Mouse (Mus musculus): ENCODE measurements around the gene Fetub.
"Not testable (repeated sequence)": the region's sequence is repeated elsewhere in the genome, so short reads cannot be mapped to it uniquely, and the experiment has no call there.

The Fetub gene

DNA sequence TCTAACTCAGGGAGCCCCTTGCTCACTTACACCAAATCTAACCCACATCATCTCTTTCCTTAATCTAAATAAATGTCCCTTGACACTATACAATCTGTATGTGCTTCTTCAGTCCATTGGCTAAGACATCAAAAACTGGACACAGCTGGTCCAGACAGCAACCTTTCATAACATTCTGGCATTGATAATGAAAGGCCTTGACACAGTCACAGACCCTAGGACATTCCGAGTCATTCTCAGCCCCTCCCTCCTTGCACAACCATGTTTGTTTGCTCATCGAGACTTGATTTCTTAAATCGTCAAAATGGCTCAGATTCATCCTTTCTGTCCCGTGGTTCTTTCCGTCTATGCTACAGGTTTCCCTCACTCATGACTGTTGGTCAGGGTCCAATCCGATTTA, 8.8 kb upstream of the Fetub start:
- no peak for DNase-seq (ENCODE audit: low read depth, low spot score)

DNA sequence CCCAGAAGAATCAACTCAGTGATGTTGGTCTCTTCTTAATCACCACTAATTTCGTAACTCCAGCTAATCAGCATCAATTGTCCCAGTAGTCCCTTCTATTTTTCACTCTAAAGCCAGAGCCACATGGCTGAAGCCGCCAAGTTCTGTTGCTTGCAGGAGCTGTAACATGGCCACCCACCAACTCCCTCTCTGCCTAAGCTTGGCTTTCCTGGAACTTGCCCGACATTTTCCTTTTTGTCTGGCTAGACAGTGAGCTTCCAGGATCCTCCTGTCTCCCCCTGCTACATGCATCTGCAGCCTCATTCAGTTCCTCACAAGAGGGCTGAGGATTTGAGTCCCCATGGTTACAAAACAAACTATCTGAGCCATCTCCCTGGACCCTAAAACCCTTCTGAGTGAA, 6.1 kb upstream of the Fetub start:
- no peak for DNase-seq (ENCODE audit: low read depth, low spot score)

DNA sequence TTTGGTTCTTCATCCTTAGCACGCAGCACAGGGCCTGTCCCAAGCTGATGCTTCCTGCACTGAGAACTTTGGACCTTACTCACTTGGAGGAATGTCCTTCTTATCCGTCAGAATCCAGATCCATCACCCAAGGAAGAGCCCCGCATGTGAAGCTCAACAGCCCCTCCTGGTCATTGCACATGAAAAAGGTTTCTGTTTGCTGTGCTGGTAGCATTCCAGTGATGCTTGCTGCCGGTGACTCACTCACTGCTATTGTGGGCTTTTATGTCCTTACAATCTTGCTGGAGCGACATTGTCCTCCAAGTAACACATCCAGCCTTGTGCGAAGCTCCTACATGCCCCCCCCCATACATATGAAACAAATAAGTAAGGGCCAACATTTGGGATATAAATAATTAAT, 5.2 kb upstream of the Fetub start:
- no peak for DNase-seq (ENCODE audit: low read depth, low spot score)

DNA sequence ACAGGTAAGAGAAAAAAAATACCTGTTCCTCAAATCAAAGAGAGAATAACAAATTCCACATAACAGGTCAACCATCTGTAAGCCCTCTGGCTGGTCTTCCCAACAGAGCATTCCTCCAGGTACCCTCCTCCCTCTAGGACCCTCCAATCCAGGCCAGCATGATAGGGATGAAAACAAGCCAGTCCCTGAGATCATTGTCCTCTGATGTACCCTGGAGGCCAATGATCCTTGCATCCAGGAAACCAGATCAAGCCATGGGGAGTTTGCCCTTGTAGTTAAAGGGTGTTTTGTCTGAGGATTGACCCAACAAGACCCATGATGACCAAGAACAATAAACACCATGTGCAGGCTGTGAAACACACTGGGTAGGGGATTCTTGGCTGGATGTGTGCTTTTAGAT, 3.9 kb upstream of the Fetub start:
- no peak for DNase-seq (ENCODE audit: low read depth, low spot score)

DNA sequence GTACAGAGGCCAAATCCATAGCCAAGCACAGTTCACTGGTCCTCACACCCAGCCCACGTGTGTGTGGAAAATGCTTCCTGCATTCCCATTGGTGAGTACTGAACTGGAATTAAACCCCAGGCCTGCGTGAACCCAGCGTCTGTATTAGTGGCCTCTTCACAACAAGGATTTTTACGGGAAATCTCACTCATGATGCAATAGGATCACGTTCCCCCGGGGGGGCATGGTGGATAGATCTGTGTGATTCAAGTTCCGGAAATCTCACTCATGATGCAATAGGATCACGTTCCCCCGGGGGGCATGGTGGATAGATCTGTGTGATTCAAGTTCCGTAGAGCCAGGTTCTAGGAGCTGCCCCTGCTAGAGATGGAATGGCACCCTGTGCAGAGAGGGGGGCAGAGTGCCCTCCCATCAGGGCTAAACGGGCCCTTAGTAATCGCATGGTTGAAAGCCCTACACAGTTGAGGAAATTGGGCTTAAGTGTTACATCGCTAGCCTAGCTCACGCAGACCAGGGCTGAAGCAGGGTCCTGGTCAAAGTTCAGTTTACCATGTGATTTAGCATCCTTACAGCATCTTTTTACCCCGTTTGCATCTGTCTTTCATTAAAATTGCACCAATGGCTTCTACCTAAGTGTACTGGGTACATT, 654 bp downstream of the Fetub start:
- DNase-seq (ENCODE audit: low read depth, low spot score), result no peak

DNA sequence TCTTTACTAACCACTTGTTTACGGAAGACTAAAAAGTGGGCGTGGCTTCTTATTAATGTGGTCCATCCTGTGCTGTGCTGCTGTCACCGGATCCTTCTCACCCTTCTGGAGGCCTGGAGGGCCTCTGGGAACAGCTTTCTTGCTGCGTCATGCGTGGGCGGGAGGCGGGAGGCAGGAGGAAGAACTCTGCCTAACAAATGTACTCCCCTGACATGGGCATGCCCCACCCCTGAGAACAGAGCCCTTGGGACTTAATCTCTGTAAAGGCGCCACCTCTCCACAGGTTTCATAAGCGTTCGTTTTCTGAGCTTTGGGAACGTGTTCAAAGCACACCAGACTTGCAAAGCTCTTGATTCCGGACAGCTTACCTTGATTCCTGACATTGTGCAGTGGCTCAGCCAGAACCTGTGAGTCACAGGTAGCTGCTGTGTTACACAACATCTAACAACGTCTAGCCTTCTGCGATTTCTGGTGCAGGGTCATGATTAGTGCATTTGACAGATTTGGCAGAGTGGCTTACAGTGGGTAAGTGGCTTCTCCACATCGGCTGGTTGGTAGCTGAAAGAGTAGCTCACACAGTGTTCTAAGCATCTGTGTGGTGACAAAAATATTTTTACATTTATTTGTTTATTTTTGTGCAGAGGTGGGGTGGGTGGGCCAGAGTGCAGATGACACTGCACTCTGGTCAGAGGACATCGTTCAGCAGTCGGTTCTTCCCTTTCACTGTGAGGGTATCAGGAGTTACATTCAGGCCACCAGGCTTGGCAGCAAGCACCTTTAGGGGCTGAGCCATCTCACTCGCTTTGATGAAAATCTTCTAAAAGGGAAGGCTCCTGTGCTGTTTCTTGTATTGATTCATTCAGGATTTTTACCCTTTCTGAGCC, 2.1 kb downstream of the Fetub start:
- DNase-seq (ENCODE audit: low read depth, low spot score), result no peak

DNA sequence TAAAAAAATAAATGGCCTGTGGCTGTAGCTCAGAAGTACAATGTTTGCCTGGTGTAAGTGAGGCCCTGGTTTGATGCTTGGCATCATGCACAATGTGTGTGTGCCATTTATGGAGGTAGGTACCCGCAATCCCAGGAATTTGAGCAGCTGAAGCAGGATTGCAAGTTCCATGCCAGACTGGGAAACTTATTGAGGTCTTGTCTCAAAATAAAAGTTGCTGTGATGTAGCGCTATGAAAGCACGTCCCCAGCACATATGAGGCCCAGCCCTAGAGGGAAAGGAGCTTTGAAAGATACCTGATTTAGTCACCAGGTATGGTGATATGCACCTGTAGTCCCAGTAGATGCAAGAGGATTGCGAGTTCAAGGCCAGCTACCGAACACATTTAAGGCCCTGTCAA, 3.6 kb downstream of the Fetub start:
- no peak for DNase-seq (ENCODE audit: low read depth, low spot score)

DNA sequence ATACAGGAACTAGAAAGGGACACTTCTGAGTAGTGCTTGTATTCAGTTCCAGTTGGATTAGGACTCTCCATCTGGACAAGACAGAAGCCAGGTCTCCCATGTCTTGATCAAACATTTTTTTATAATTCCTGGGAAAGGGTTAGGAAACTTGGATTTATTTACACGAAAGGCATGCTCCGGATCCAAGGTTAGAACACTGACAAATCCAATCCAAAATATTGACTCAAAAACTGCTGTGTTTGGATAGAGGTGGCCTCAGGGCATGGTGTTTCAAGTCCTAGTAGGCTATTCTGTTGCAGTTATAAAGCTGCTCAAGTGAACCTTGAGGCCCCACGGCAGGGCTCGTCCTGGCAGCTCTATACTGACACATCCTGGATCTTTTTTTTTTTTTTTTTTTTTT, 4.3 kb downstream of the Fetub start:
- no peak for DNase-seq (ENCODE audit: low read depth, low spot score)

DNA sequence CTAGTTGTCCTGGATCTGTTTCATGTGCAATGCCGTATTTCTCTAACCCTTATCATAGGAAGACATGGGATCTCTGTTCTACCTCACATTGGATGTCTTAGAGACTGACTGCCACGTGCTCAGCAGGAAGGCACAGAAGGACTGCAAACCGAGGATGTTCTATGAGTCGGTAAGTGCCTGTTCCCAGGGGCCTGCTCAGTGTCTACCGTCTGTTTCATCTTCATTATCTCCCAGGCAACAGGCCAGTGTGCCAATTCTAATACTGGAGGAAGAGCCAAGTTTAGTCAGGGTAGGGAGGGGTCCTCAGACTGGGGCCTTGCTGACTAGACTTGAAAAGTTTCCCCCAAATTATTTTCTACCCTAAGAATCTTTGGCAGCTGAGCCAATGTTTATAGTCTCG, 11.4 kb downstream of the Fetub start:
- no peak for DNase-seq (ENCODE audit: low read depth, low spot score)

DNA sequence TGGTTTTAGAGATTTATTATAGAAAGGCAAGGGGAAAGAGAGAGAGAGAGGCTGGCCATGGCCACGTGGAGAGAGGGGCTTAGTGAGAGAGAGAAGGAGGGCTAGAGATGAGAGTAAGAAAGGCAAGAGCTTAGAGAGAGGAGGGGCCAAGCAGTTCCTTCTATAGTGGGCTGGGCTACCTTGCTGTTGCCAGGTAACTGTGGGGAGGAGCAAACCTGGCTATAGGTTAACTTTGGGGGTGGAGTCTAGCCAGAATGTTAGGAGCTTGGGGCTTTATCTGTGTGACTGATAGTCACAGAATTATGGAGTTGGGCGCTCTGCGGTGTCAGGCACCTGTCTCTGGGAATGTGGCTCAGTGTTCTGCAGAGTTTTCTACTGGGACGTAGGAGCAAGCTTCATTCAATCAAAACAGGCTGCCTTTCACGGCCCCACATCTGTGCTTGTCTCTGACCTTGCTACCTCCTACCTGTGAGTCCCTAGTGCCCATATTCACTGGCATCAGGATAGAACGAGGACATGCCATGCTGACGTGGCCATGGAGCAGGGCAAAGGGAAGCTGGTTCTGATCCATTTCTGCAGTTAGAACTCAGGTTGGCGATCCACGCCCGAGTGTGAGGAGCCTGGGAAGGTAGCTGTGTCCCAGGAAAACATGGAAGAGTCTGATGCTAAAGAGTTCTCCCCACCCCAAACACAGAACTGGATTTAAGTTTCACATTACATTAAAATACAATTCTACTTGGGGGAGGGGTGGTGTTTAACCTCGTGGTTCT, 13.5 kb downstream of the Fetub start:
- no peak for DNase-seq (ENCODE audit: low read depth, low spot score)

DNA sequence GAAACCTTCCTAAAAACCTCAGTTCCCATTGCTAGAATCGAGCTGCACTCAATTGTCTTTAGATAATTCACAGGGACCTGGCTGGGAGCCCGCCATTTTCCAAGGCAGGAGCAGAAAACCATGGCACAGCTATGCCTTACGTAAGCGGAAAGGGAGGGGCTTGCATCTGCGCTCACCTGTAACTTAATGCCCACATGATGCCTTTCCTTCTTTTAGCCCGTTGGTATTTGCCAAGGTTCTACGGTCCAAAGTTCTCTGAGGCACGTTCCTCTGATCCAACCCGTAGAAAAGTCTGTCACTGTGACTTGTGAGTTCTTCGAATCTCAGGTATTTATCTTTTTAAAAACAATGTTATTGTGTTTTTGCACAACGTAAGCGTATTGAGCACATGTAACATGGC, 19.5 kb downstream of the Fetub start:
- DNase-seq (ENCODE audit: low read depth, low spot score), result no peak

DNA sequence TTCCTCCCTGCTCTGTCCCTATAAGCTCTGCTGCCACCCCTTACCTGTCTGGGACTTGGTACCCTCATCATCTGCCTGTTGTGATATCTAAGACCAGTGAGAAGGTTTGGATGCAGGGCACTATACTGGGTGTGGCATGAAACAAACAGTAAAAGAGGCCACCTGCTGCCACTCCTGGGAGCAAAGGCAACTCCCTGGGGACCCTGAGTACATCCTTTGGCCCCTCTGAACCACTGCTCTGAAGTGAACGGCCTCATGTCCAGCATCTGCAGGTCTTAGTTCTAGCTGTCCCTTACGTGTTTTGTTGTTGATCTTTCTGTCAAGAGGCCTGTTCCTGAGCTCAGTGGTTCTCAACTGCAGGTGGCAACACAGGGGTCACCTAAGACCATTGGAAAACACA, 20.4 kb downstream of the Fetub start:
- no peak for DNase-seq (ENCODE audit: low read depth, low spot score)

DNA sequence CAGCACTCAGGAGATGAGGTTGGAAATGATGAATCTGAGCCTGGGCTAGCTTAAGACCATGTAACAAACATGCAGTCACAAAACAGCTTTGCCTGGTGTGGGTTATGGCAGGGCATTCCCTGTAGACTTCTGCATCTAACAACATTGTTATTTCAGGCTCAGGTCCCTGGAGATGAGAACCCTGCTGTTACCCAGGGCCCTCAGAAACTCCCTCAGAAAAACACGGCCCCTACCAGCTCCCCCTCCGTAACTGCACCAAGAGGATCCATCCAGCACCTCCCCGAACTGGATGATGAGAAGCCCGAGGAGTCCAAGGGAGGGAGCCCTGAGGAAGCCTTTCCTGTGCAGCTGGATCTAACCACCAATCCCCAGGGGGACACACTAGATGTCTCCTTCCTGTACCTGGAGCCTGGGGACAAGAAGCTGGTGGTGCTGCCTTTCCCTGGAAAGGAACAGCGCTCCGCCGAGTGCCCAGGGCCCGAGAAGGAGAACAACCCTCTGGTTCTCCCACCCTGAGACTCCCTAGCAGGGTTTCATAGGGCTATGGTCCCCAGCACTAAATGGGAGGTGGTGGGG, 21.1 kb downstream of the Fetub start:
- DNase-seq (ENCODE audit: low read depth, low spot score), result no peak

DNA sequence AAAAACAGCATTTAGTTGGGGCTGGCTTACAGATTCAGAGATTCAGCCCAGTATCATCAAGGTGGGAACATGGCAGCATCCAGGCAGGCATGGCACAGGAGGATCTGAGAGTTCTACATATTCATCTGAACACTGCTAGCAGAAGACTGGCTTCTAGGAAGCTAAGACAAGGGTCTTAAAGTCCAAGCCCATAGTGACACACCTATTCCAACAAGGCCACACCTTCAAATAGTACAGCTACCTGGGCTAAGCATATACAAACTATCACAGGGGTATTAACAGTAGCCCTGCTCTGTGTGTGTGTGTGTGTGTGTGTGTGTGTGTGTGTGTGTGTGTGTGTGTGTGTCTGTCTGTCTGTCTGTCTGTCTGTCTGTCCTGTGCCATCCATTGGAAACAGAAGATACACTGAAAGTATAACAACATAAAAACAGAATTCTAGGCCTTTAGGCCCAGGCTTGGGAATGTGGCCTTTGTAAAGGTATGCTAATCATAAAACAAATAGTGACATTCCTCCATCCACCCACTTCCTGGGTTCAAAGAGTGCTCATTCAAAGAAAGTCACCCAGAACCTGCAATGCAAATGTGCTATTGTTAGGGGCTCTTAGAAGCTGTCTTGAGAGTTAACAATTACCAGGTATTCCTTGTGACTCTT, 23.8 kb downstream of the Fetub start:
- DNase-seq (ENCODE audit: low read depth, low spot score), result not testable (repeated sequence)

DNA sequence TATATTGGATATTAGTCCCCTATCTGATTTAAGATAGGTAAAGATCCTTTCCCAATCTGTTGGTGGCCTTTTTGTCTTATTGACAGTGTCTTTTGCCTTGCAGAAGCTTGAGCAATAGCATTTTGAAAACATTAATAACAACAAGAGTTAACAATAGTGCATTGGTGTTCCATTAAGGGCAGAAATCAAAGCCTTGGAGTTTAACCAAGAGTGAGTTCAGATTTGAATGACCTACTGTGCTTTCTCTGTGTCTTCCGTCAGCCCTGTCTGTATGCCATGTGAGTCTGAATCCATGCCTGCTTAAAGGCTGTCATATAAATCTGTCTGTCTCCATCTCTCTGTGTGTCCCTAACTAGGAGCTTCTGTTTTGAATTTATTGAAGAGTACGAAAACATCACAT, 29.2 kb downstream of the Fetub start:
- no peak for DNase-seq (ENCODE audit: low read depth, low spot score)

DNA sequence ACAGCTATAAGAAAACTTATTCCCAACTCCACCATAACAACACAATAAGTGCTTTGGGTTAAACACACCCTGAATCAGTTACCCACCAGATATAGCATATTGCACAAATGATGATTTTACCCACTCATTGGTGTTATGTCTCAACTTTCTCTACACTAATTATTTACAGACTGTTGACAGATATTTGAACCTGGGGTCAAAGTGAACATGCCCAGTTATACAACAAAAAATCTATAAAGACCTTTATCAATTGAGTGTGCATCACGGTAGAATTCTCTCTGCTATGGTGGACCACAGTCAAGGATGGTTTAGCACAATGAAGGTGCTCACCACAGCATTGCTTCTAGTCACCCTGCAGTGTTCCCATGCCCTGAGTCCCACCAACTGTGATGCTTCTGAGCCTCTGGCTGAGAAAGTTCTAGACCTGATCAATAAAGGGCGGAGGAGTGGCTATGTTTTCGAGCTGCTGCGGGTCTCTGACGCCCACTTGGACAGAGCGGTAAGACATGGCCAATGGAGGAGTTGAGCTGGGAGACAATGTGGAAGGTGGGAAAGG, 32.8 kb downstream of the Fetub start, which contains the start of gene Hrg:
Hrg (plus strand) TSS at position 233 of the 556 bp plus-strand sequence.
- no peak for DNase-seq (ENCODE audit: low read depth, low spot score)

DNA sequence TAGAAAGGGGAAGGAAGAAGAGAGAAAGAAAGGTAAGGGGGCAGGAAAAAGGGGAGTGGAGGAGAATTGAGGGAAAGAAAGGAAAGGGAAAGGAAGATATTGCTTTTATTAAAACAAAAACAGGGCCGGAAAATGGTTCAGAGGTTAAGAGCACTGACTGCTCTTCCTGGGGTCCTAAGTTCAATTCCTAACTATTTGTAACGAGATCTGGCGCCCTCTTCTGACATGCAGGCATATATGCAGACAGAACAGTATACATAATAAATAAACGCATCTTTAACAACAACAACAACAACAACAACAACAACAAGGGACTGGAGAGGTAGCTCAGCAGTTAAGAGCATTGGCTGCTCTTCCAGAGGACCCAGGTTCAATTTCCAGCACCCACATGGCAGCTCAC, 34.9 kb downstream of the Fetub start:
- no peak for DNase-seq (ENCODE audit: low read depth, low spot score)

DNA sequence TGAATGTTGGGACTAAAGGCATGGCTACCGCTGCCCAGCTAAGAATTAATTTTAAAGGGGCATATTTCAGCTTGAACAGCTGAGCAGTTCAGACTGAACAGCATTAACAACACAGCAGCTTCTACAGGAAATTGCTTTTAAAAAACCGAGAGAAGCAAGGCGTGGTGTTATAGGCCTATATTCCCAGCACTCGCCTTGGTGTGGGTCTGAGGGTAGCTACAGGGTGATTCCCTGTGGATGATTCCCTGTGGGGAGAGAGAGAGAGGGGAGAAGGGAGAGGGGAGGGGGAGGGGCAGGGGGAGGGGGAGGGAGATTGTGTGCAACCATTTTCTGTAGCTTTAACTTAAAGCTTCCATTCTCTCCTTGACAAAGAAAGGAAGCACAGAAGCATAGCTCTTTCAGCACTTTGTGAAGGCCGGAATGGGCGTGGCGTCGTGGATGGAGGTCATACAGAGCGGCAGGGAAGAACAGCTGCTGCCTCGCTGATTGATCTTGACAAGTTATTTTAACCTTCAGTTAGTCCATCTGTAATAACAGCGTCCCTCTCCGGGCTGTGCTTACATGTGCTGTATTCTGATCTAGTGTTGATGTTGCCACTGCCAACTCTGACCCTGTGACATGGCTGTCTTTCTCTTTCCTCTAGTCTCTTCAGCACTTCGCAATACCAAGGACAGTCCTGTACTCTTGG, 37.4 kb downstream of the Fetub start:
- peak; percentile 76 for DNase-seq (ENCODE audit: low read depth, low spot score)

DNA sequence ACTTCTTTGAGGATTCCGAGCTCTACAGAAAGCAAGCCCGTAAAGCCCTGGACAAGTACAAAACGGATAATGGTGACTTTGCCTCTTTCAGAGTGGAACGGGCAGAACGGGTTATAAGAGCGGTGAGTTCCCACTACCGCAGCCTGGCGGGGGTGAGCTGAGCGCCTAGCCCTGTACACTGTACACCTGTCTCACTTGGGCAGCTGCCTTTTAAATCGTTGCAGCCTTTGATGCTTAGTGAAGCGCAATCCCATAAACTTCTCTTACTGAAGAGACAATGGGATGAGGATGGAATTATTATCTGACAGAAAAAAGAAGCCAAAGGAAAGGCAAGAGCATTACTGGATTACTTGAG, 37.9 kb downstream of the Fetub start:
- DNase-seq (ENCODE audit: low read depth, low spot score), result no peak

DNA sequence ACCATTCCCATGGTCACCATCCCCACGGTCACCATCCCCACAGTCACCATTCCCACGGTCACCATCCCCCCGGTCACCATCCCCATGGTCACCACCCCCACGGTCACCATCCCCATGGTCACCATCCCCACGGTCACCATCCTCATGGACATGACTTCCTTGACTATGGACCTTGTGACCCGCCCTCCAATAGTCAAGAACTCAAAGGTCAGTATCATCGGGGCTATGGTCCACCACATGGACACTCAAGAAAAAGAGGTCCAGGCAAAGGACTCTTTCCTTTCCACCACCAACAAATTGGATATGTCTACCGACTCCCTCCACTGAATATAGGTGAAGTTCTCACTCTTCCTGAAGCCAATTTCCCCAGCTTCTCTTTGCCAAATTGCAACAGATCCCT, 42.9 kb downstream of the Fetub start:
- no peak for DNase-seq (ENCODE audit: low read depth, low spot score)

DNA sequence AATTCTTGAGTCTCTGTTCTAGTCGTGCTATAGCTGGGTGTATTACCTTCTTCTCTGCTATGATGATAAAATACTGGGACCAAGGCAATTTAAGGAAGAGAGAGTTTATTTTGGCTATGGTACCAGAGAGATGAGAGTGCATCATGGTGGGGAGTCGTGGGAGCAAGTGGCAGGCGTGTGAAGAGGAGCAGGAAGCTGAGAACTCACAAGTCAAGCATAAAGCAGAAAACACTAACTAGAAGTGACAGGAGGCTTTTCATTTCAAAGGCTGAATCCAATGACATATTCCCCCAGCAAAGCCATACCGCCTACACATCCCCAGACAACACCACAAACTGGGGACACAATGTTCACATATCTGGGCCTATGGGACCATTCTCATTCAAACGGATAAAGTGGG, 44.1 kb downstream of the Fetub start:
- no peak for DNase-seq (ENCODE audit: low read depth, low spot score)

Data from mesoderm, embryonic 11.5 days (tissue).